Mouse (Mus musculus): ENCODE data around the gene Rtf1. TPM values are rescaled to one million over a fixed set of nuclear protein-coding genes. Genes with fewer than 3 reads are reported as not detected.
"Not testable (repeated sequence)": the region's sequence is repeated elsewhere in the genome, so short reads cannot be mapped to it uniquely, and the experiment has no call there.

Gene Rtf1
- 34.3 and 53.7 TPM in 2 replicates for polyA plus RNA-seq (2014; fragmentation: Nextera tagmentation; extraction: Ambion mirVana)

GRCm38 (mm10) chr2:119674525-119675214 is at the start of gene Rtf1:
TSS of gene Rtf1 (plus strand) at chr2:119675068.
- peak within 1 kb of the TSS; percentile 78 for H3K4me3 ChIP-seq (ENCODE audit: low read length)
- peak within 1 kb of the TSS; percentile 85 for H3K4me2 ChIP-seq (replicated peaks; ENCODE audit: low read depth, low read length)
- peak within 1 kb of the TSS; percentile 89 for H3K9ac ChIP-seq (ENCODE audit: low read depth, low read length)
- H3K4me1 ChIP-seq (ENCODE audit: control insufficient read depth, insufficient read depth, low read length), result no peaks in the 10 kb centered on the region
- H3K36me3 ChIP-seq (ENCODE audit: control insufficient read depth, insufficient read depth, low read length), result peaks cover 1% of the 10 kb centered on the region; the same call in 1 of the 2 replicates
- WGBS, result under 1% methylated on average over 55 of the region's 58 CpGs
- peak; percentile 98 for ATAC-seq (ENCODE audit: low FRiP score, low TSS enrichment)
- H3K27ac ChIP-seq (ENCODE audit: low read depth, low read length), result peak within 1 kb of the TSS; percentile 80
- no peaks in the 10 kb centered on the region for H3K9me3 ChIP-seq (ENCODE audit: control insufficient read depth, low read length)
- no peaks in the 10 kb centered on the region; the same call in 1 of the 2 replicates for H3K27me3 ChIP-seq (ENCODE audit: control insufficient read depth, insufficient read depth, low read length)

DNA sequence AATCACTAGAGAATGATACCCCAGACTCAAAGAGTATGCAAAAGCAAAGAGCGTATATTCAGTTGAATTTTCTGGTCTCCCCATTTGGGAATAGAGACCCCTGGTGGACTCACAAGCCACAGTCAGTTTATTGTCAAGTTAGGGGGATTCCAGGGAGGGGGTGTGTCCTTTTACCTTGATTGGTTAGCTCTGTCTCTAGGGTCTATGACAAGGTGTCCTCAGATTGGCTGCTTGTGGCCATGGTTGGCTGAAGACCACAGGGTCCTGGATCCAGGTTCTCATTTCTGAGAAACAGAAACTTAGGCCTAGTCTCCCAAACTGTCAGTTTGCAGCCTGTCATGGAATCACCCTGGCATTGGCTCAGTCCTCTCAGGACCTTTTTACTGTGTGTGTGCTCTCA is 38.1 kb upstream of the Rtf1 start:
- Histone ChIP-seq H3K9me3 (ENCODE audit: control insufficient read depth, low read length) (no peaks in the 10 kb centered on the region), H3K9ac (ENCODE audit: low read depth, low read length) (no peak overlapping the region), H3K4me3 (ENCODE audit: low read length) (no peak overlapping the region), H3K4me1 (ENCODE audit: control insufficient read depth, insufficient read depth, low read length) (no peaks in the 10 kb centered on the region), H3K27me3 (ENCODE audit: control insufficient read depth, insufficient read depth, low read length) (no peaks in the 10 kb centered on the region), H3K27ac (ENCODE audit: low read depth, low read length) (no peak overlapping the region), H3K4me2 (replicated peaks; ENCODE audit: low read depth, low read length) (no peak overlapping the region), H3K36me3 (ENCODE audit: control insufficient read depth, insufficient read depth, low read length) (peaks cover 96% of the 10 kb centered on the region)
- no peak for ATAC-seq (ENCODE audit: low FRiP score, low TSS enrichment)
- WGBS, result 83% methylated on average over 1 of the region's 1 CpGs

DNA sequence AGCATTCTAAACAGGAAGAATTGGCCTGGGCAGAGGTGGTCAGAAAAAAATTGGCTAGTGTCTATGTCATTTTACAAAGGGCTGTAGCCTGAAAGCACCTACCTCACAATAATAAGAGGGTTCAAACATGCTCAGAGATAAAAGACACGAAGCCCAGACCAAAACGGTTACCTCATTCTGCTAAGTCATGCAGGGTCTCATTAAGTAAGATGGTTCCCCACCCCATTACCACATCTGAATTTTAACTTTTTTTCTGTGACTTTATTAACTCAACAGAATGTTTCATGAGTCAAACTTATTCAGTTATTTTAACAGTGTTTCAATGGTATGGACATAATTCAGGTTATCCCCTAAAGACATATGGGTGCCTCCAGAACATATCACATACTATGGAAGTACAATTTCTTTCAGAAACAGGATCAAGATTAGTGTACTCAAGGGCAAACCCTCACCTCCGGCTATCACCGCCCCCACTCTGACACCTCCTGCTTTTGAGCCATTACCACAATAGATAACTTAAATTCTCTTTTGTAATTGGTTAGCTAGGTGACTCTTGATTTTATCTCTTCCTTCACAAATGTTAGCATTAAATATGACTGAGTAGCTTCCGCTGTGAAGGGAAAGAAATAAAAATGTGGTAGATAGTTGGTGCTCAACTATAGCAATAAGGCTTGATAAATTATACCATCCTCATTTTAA is 33.5 kb upstream of the Rtf1 start:
- no peak overlapping the region for H3K4me3 ChIP-seq (ENCODE audit: low read length)
- H3K4me2 ChIP-seq (replicated peaks; ENCODE audit: low read depth, low read length), result no peak overlapping the region
- H3K9ac ChIP-seq (ENCODE audit: low read depth, low read length), result no peak overlapping the region
- WGBS, result 96% methylated on average over 5 of the region's 5 CpGs
- no peak for ATAC-seq (ENCODE audit: low FRiP score, low TSS enrichment)
- H3K4me1 ChIP-seq (ENCODE audit: control insufficient read depth, insufficient read depth, low read length), result no peaks in the 10 kb centered on the region
- no peak overlapping the region for H3K27ac ChIP-seq (ENCODE audit: low read depth, low read length)
- H3K9me3 ChIP-seq (ENCODE audit: control insufficient read depth, low read length), result no peaks in the 10 kb centered on the region
- H3K36me3 ChIP-seq (ENCODE audit: control insufficient read depth, insufficient read depth, low read length), result peaks cover 88% of the 10 kb centered on the region
- H3K27me3 ChIP-seq (ENCODE audit: control insufficient read depth, insufficient read depth, low read length), result no peaks in the 10 kb centered on the region

DNA sequence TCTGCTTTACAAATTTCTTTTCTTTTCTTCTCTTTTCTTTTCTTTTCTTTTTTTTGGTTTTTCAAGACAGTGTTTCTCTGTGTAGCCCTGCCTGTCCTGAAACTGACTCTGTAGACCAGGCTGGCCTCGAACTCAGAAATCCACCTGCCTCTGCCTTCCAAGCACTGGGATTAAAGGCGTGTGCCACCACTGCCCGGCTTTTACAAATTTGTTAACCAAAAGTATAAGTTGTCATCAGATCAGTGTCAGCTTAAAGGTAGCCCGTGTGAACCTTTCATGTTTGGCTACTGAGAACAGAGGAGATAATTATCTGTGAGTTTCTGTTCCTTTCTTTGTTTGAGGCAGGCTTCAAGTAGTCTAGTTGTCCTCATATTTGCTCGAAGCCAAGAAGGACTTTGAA is 30.6 kb upstream of the Rtf1 start:
- WGBS, result 94% methylated on average over 5 of the region's 5 CpGs
- Histone ChIP-seq H3K27me3 (ENCODE audit: control insufficient read depth, insufficient read depth, low read length) (no peaks in the 10 kb centered on the region), H3K27ac (ENCODE audit: low read depth, low read length) (no peak overlapping the region), H3K4me3 (ENCODE audit: low read length) (no peak overlapping the region), H3K9me3 (ENCODE audit: control insufficient read depth, low read length) (no peaks in the 10 kb centered on the region), H3K4me2 (replicated peaks; ENCODE audit: low read depth, low read length) (no peak overlapping the region), H3K36me3 (ENCODE audit: control insufficient read depth, insufficient read depth, low read length) (peaks cover 87% of the 10 kb centered on the region), H3K9ac (ENCODE audit: low read depth, low read length) (no peak overlapping the region), H3K4me1 (ENCODE audit: control insufficient read depth, insufficient read depth, low read length) (no peaks in the 10 kb centered on the region)
- no peak for ATAC-seq (ENCODE audit: low FRiP score, low TSS enrichment)

- Histone ChIP-seq H3K9me3 (ENCODE audit: control insufficient read depth, low read length) (no peaks in the 10 kb centered on the region), H3K9ac (ENCODE audit: low read depth, low read length) (peak within 1 kb of the TSS; percentile 81), H3K36me3 (ENCODE audit: control insufficient read depth, insufficient read depth, low read length) (peaks cover 14% of the 10 kb centered on the region), H3K4me2 (replicated peaks; ENCODE audit: low read depth, low read length) (peak within 1 kb of the TSS; percentile 71), H3K4me1 (ENCODE audit: control insufficient read depth, insufficient read depth, low read length) (0 out of 2 replicates have a peak, but pooled peaks cover 5% of the 10 kb centered on the region), H3K27me3 (ENCODE audit: control insufficient read depth, insufficient read depth, low read length) (no peaks in the 10 kb centered on the region), H3K27ac (ENCODE audit: low read depth, low read length) (no peak within 1 kb of the TSS), H3K4me3 (ENCODE audit: low read length) (peak within 1 kb of the TSS; percentile 84)
- ATAC-seq (ENCODE audit: low FRiP score, low TSS enrichment), result peak; percentile 84
- 2% methylated on average over 44 of the region's 44 CpGs for WGBS
Measured at GRCm38 (mm10) chr2:119662220-119663182, 12.4 kb upstream of the Rtf1 start, which contains the start of gene Ndufaf1. TSS of gene Ndufaf1 (minus strand) at chr2:119662827.

GRCm38 (mm10) chr2:119665744-119666143 is 9.1 kb upstream of the Rtf1 start:
- H3K36me3 ChIP-seq (ENCODE audit: control insufficient read depth, insufficient read depth, low read length); H3K9me3 ChIP-seq (ENCODE audit: control insufficient read depth, low read length); H3K27ac ChIP-seq (ENCODE audit: low read depth, low read length); H3K4me1 ChIP-seq (ENCODE audit: control insufficient read depth, insufficient read depth, low read length); ATAC-seq (ENCODE audit: low FRiP score, low TSS enrichment); H3K27me3 ChIP-seq (ENCODE audit: control insufficient read depth, insufficient read depth, low read length); H3K4me3 ChIP-seq (ENCODE audit: low read length); H3K4me2 ChIP-seq (replicated peaks; ENCODE audit: low read depth, low read length); H3K9ac ChIP-seq (ENCODE audit: low read depth, low read length): not testable (repeated sequence)
- 74% methylated on average over 19 of the region's 23 CpGs for WGBS

- Histone ChIP-seq H3K4me1 (ENCODE audit: control insufficient read depth, insufficient read depth, low read length) (no peaks in the 10 kb centered on the region), H3K36me3 (ENCODE audit: control insufficient read depth, insufficient read depth, low read length) (no peaks in the 10 kb centered on the region), H3K9ac (ENCODE audit: low read depth, low read length) (no peak overlapping the region), H3K4me3 (ENCODE audit: low read length) (no peak overlapping the region), H3K27me3 (ENCODE audit: control insufficient read depth, insufficient read depth, low read length) (no peaks in the 10 kb centered on the region; the same call in 1 of the 2 replicates), H3K27ac (ENCODE audit: low read depth, low read length) (no peak overlapping the region), H3K4me2 (replicated peaks; ENCODE audit: low read depth, low read length) (no peak overlapping the region), H3K9me3 (ENCODE audit: control insufficient read depth, low read length) (no peaks in the 10 kb centered on the region)
- 21% methylated on average over 7 of the region's 7 CpGs for WGBS
- no peak for ATAC-seq (ENCODE audit: low FRiP score, low TSS enrichment)
Measured at GRCm38 (mm10) chr2:119669010-119669409, 5.9 kb upstream of the Rtf1 start.

GRCm38 (mm10) chr2:119675215-119675784 is 432 bp downstream of the Rtf1 start:
- WGBS, result under 1% methylated on average over 26 of the region's 39 CpGs
- H3K9me3 ChIP-seq (ENCODE audit: control insufficient read depth, low read length), result no peaks in the 10 kb centered on the region
- H3K27me3 ChIP-seq (ENCODE audit: control insufficient read depth, insufficient read depth, low read length), result no peaks in the 10 kb centered on the region; the same call in 1 of the 2 replicates
- H3K4me2 ChIP-seq (replicated peaks; ENCODE audit: low read depth, low read length), result peak overlapping the region; percentile 75
- ATAC-seq (ENCODE audit: low FRiP score, low TSS enrichment), result peak; percentile 87
- H3K4me3 ChIP-seq (ENCODE audit: low read length), result peak overlapping the region; percentile 78
- peak overlapping the region; percentile 20; the same call in 1 of the 2 replicates for H3K27ac ChIP-seq (ENCODE audit: low read depth, low read length)
- peaks cover 3% of the 10 kb centered on the region; the same call in 1 of the 2 replicates for H3K36me3 ChIP-seq (ENCODE audit: control insufficient read depth, insufficient read depth, low read length)
- H3K9ac ChIP-seq (ENCODE audit: low read depth, low read length), result peak overlapping the region; percentile 89
- no peaks in the 10 kb centered on the region for H3K4me1 ChIP-seq (ENCODE audit: control insufficient read depth, insufficient read depth, low read length)
